Mouse (Mus musculus) CH12.LX (cell line): ENCODE results near the gene Smg6. TPM values are rescaled to one million over a fixed set of nuclear protein-coding genes. Genes with fewer than 3 reads are reported as not detected.

Experiments
- DNase-seq: peaks from one replicate; pipeline ENCODE4 v3.0.0-alpha.2; 2013; ENCODE audit errors: extremely low read depth
- H3K27ac ChIP-seq: 2 replicates; pipeline ENCODE4 v1.5.1; 2012; ENCODE audit warnings: low read depth, mild to moderate bottlenecking, control low read depth, moderate library complexity; ENCODE audit not compliant: insufficient read depth
- H3K27me3 ChIP-seq: replicated peaks from 2 replicates; pipeline ENCODE3; 2012; ENCODE audit warnings: inconsistent platforms
- H3K36me3 ChIP-seq, 2 experiments: replicated peaks in 1 of 2; 2 replicates each; pipeline versions ENCODE3 to v1.6.1; 2012; ENCODE audit warnings: inconsistent platforms in 1 of 2, low read length in 1 of 2, mild to moderate bottlenecking in 1 of 2, mixed read lengths in 1 of 2, moderate library complexity in 1 of 2; ENCODE audit not compliant: control insufficient read depth in 1 of 2, insufficient read depth in 1 of 2
- H3K4me1 ChIP-seq, 2 experiments: 2 replicates each; pipeline ENCODE4 v1.6.1; 2012; ENCODE audit warnings: inconsistent platforms in 1 of 2, moderate library complexity in 1 of 2; ENCODE audit not compliant: insufficient read depth in 2 of 2, control insufficient read depth in 1 of 2
- H3K4me2 ChIP-seq: 2 replicates; pipeline ENCODE4 v1.6.1; 2012; ENCODE audit warnings: low read depth, mild to moderate bottlenecking, control low read depth; ENCODE audit not compliant: poor library complexity, insufficient read depth, severe bottlenecking
- H3K4me3 ChIP-seq, 3 experiments: fragments of 150-350 bp in 1 of 3; sonication (generic) in 1 of 3; replicated peaks in 1 of 3; 2 replicates each; pipeline versions ENCODE3 to v1.5.1; 2011 to 2012; ENCODE audit warnings: low read depth in 2 of 3, low read length in 2 of 3, mild to moderate bottlenecking in 2 of 3, moderate library complexity in 2 of 3, control low read depth in 1 of 3, improper control_type of control experiment in 1 of 3, inconsistent platforms in 1 of 3, mixed read lengths in 1 of 3; ENCODE audit not compliant: poor library complexity in 1 of 3
- H3K79me2 ChIP-seq: replicated peaks from 2 replicates; pipeline ENCODE4 v1.6.1; 2012; ENCODE audit warnings: mild to moderate bottlenecking, moderate library complexity; ENCODE audit not compliant: control insufficient read depth, poor library complexity, insufficient read depth, severe bottlenecking; ENCODE audit errors: extremely low read depth
- H3K9ac ChIP-seq: 2 replicates; pipeline ENCODE4 v1.6.1; 2012; ENCODE audit warnings: low read depth, mild to moderate bottlenecking, control low read depth, moderate library complexity; ENCODE audit not compliant: insufficient read depth
- H3K9me3 ChIP-seq: replicated peaks from 2 replicates; pipeline ENCODE3; 2012; ENCODE audit warnings: low read length, inconsistent platforms, mixed read lengths
- BHLHE40 ChIP-seq: IDR thresholded peaks from 2 replicates; pipeline ENCODE4 v1.6.1; 2011; ENCODE audit warnings: mild to moderate bottlenecking, low read depth, low read length, improper control_type of control experiment
- CHD1 ChIP-seq: IDR thresholded peaks from 2 replicates; pipeline ENCODE4 v1.6.1; 2012; ENCODE audit warnings: low read depth, low read length, improper control_type of control experiment, inconsistent platforms
- CHD2 ChIP-seq: IDR thresholded peaks from 2 replicates; pipeline ENCODE4 v1.6.1; 2011; ENCODE audit warnings: low read length, improper control_type of control experiment
- CTCF ChIP-seq, 2 experiments: IDR thresholded peaks in 1 of 2; conservative IDR thresholded peaks in 1 of 2; 2 replicates each; pipeline ENCODE4 v1.5.1; 2011 to 2012; ENCODE audit warnings: low read depth in 2 of 2, low read length in 2 of 2, improper control_type of control experiment in 1 of 2, inconsistent platforms in 1 of 2, mild to moderate bottlenecking in 1 of 2, moderate library complexity in 1 of 2
- E2F4 ChIP-seq: IDR thresholded peaks from 2 replicates; pipeline ENCODE4 v1.6.1; 2011; ENCODE audit warnings: low read depth, low read length, improper control_type of control experiment; ENCODE audit not compliant: insufficient replicate concordance
- ELF1 ChIP-seq: IDR thresholded peaks from 2 replicates; pipeline ENCODE4 v1.6.1; 2014; ENCODE audit warnings: low read depth, mild to moderate bottlenecking, inconsistent platforms, low read length, improper control_type of control experiment
- EP300 ChIP-seq: IDR thresholded peaks from 2 replicates; pipeline ENCODE4 v1.6.1; 2011; ENCODE audit warnings: low read length, improper control_type of control experiment
- GABPA ChIP-seq: IDR thresholded peaks from 2 replicates; pipeline ENCODE4 v1.6.1; 2012; ENCODE audit warnings: low read depth, low read length, improper control_type of control experiment, inconsistent platforms; ENCODE audit not compliant: insufficient replicate concordance
- HCFC1 ChIP-seq: IDR thresholded peaks from 2 replicates; pipeline ENCODE4 v1.6.1; 2012; ENCODE audit warnings: low read depth, mild to moderate bottlenecking, inconsistent platforms, low read length, improper control_type of control experiment
- IRF4 ChIP-seq: IDR thresholded peaks from 2 replicates; pipeline ENCODE4 v1.6.1; 2014; ENCODE audit warnings: low read depth, mild to moderate bottlenecking, inconsistent platforms, low read length, improper control_type of control experiment
- JUN ChIP-seq: IDR thresholded peaks from 2 replicates; pipeline ENCODE4 v1.6.1; 2011; ENCODE audit warnings: low read depth, mild to moderate bottlenecking, low read length, improper control_type of control experiment, moderate library complexity; ENCODE audit not compliant: insufficient read depth
- JUND ChIP-seq: conservative IDR thresholded peaks from 2 replicates; pipeline ENCODE4 v1.6.1; 2011; ENCODE audit warnings: low read depth, low read length, improper control_type of control experiment
- MAFK ChIP-seq: IDR thresholded peaks from 2 replicates; pipeline ENCODE4 v1.6.1; 2011; ENCODE audit warnings: low read length, improper control_type of control experiment; ENCODE audit not compliant: insufficient replicate concordance
- MAX ChIP-seq: IDR thresholded peaks from 2 replicates; pipeline ENCODE4 v1.6.1; 2011; ENCODE audit warnings: low read length, improper control_type of control experiment
- MAZ ChIP-seq: IDR thresholded peaks from 2 replicates; pipeline ENCODE4 v1.6.1; 2012; ENCODE audit warnings: low read depth, mild to moderate bottlenecking, inconsistent platforms, low read length, improper control_type of control experiment, moderate library complexity
- MYC ChIP-seq: IDR thresholded peaks from 2 replicates; pipeline ENCODE4 v1.6.1; 2011; ENCODE audit warnings: low read depth, mild to moderate bottlenecking, improper control_type of control experiment, low read length
- NELFE ChIP-seq: IDR thresholded peaks from 2 replicates; pipeline ENCODE4 v1.6.1; 2011; ENCODE audit warnings: low read depth, low read length, improper control_type of control experiment
- PAX5 ChIP-seq: IDR thresholded peaks from 2 replicates; pipeline ENCODE4 v1.6.1; 2012; ENCODE audit warnings: low read length, inconsistent platforms, mixed read lengths
- POLR2AphosphoS2 ChIP-seq: IDR thresholded peaks from 2 replicates; pipeline ENCODE4 v1.6.1; 2011; ENCODE audit warnings: low read depth, low read length, improper control_type of control experiment
- RAD21 ChIP-seq: IDR thresholded peaks from 2 replicates; pipeline ENCODE4 v1.6.1; 2011; ENCODE audit warnings: low read depth, mild to moderate bottlenecking, low read length, improper control_type of control experiment, moderate library complexity
- SIN3A ChIP-seq: IDR thresholded peaks from 2 replicates; pipeline ENCODE4 v1.6.1; 2012; ENCODE audit warnings: low read length, improper control_type of control experiment, inconsistent platforms
- TBP ChIP-seq: conservative IDR thresholded peaks from 2 replicates; pipeline ENCODE4 v1.6.1; 2011; ENCODE audit warnings: low read depth, low read length, improper control_type of control experiment
- TCF12 ChIP-seq: IDR thresholded peaks from 2 replicates; pipeline ENCODE4 v1.6.1; 2014; ENCODE audit warnings: low read depth, mild to moderate bottlenecking, inconsistent platforms, low read length, improper control_type of control experiment
- UBTF ChIP-seq: IDR thresholded peaks from 2 replicates; pipeline ENCODE4 v1.6.1; 2012; ENCODE audit warnings: low read depth, mild to moderate bottlenecking, inconsistent platforms, low read length, improper control_type of control experiment, moderate library complexity
- USF2 ChIP-seq: conservative IDR thresholded peaks from 2 replicates; pipeline ENCODE4 v1.6.1; 2011; ENCODE audit warnings: low read depth, low read length, improper control_type of control experiment
- ZMIZ1 ChIP-seq: IDR thresholded peaks from 2 replicates; pipeline ENCODE4 v1.6.1; 2012; ENCODE audit warnings: low read depth, mild to moderate bottlenecking, inconsistent platforms, low read length, improper control_type of control experiment
- ZNF384 ChIP-seq: IDR thresholded peaks from 2 replicates; pipeline ENCODE4 v1.6.1; 2012; ENCODE audit warnings: low read depth, low read length, improper control_type of control experiment, inconsistent platforms
- dilution Hi-C: fragments of 300-500 bp; cut with MboI; formaldehyde crosslinking; loops from 2 replicates; pipeline ENCODE4 v1.14.3; 2020; ENCODE audit warnings: low sequenced_read_pairs; ENCODE audit not compliant: extremely low pct_unique_long_range_greater_than_20kb, extremely low pct_ligation_motif_present
- in situ Hi-C: fragments of 300-500 bp; cut with MboI; formaldehyde crosslinking; loops from 3 replicates; pipeline ENCODE4 v1.14.3; 2019; ENCODE audit warnings: low sequenced_read_pairs, low pct_ligation_motif_present, low pct_unique_long_range_greater_than_20kb, mixed read lengths
- polyA plus RNA-seq: library from polyadenylated mRNA; unstranded; fragments of >175 nt; gene quantifications from 2 replicates; pipeline ENCODE4 v1.2.1, GENCODE M21; 2012; ENCODE audit warnings: low read depth; ENCODE audit not compliant: insufficient read length
- total RNA-seq, 2 experiments: library from RNA; depleted of rRNA; stranded (reverse); fragments of 300-350 nt in 1 of 2; fragments of >200 nt in 1 of 2; gene quantifications; 2 replicates each; pipeline ENCODE4 v1.2.3; 2012 to 2014

Smg6 gene
- total and polyA plus RNA-seq, 3 experiments = 9.0 to 18.5 (median 12.1) TPM

- dilution Hi-C loops = no loop called here
- Histone ChIP-seq H3K4me2 (no peak overlapping the region), H3K36me3 (peaks cover 50 to 72% of the 10 kb centered on the region in 2 experiments), H3K9me3 (no peaks in the 10 kb centered on the region), H3K27me3 (no peaks in the 10 kb centered on the region), H3K4me3 (no peak overlapping the region), H3K9ac (no peak overlapping the region), H3K79me2 (peaks cover 19% of the 10 kb centered on the region), H3K27ac (no peak overlapping the region), H3K4me1 (peaks cover 9 to 39% of the 10 kb centered on the region in 2 experiments)
- no peak for TF ChIP-seq TCF12
- no peak for TF ChIP-seq ELF1
- no peak for TF ChIP-seq GABPA
- TF ChIP-seq CHD2 = no peak
- no peak for TF ChIP-seq SIN3A
- no peak for TF ChIP-seq NELFE
- TF ChIP-seq MAFK = no peak
- TF ChIP-seq JUN = no peak
- TF ChIP-seq CTCF (conservative IDR thresholded peaks at IDR 0.05 in 1 of 2, IDR thresholded peaks at IDR 0.05 in 1 of 2; ENCODE audit: low read depth in 2 of 2, low read length in 2 of 2) = no peak
- TF ChIP-seq E2F4 = no peak
- no peak for TF ChIP-seq ZMIZ1
- no peak for TF ChIP-seq IRF4
- no peak for TF ChIP-seq POLR2AphosphoS2
- TF ChIP-seq MYC = no peak
- TF ChIP-seq CHD1 = no peak
- TF ChIP-seq TBP = no peak
- TF ChIP-seq RAD21 = no peak
- no peak for TF ChIP-seq JUND
- TF ChIP-seq MAX = no peak
- TF ChIP-seq ZNF384 = no peak
- in situ Hi-C loops = no loop called here
- DNase-seq = peak; percentile 68
Observed at GRCm38 (mm10) chr11:75184986-75185385, 259.4 kb downstream of the Smg6 start.

GRCm38 (mm10) chr11:75189713-75190370 lies 264.2 kb downstream of the Smg6 start:
- H3K79me2 ChIP-seq = peaks cover 21% of the 10 kb centered on the region
- dilution Hi-C loops (no loop called here), in situ Hi-C loops (loop anchor here (5.0 kb wide), 2 partner anchors 37 to 97 kb away; no protein-coding TSS in a partner anchor)
- no peak for TF ChIP-seq USF2
- TF ChIP-seq UBTF = 0 out of 2 replicates have a peak, but pooled peaks have one; percentile 24
- TF ChIP-seq MAZ = 0 out of 2 replicates have a peak, but pooled peaks have one; percentile 27
- no peak for TF ChIP-seq MAFK
- 0 out of 2 replicates have a peak, but pooled peaks have one; percentile 79 for TF ChIP-seq CHD1
- no peak for TF ChIP-seq CHD2
- no peak for TF ChIP-seq MAX
- no peak for TF ChIP-seq ELF1
- no peak for TF ChIP-seq NELFE
- TF ChIP-seq EP300 = 0 out of 2 replicates have a peak, but pooled peaks have one; percentile 18
- TF ChIP-seq RAD21 = no peak
- TF ChIP-seq HCFC1 = no peak; the same call in 1 of the 2 replicates
- TF ChIP-seq PAX5 = no peak
- TF ChIP-seq BHLHE40 = peak; percentile 61
- peak overlapping the region; percentile 77 for H3K4me2 ChIP-seq
- DNase-seq = peak; percentile 48
- peak overlapping the region; percentile 77 for H3K9ac ChIP-seq
- no peak overlapping the region for H3K27ac ChIP-seq
- H3K4me1 ChIP-seq = peaks cover 21 to 60% of the 10 kb centered on the region in 2 experiments
- peaks cover 30% of the 10 kb centered on the region for H3K27me3 ChIP-seq
- H3K4me3 ChIP-seq = peak overlapping the region; percentile 69 to 100 (median 90)
- peaks cover 3 to 24% of the 10 kb centered on the region in 2 experiments for H3K36me3 ChIP-seq
- peaks cover 8% of the 10 kb centered on the region for H3K9me3 ChIP-seq
